Mouse (Mus musculus): Measurements from ENCODE around the gene Wdr45. TPM values are rescaled to one million over a fixed set of nuclear protein-coding genes. Genes with fewer than 3 reads are reported as not detected.
A peak's percentile ranks its signal among the peaks of the same experiment; 100 is the strongest.
"Not testable (repeated sequence)": the region's sequence is repeated elsewhere in the genome, so short reads cannot be mapped to it uniquely, and the experiment has no call there.

The Wdr45 gene
- total and polyA plus RNA-seq, 2 experiments from 2014 or later = 29.0 to 31.5 TPM

DNA sequence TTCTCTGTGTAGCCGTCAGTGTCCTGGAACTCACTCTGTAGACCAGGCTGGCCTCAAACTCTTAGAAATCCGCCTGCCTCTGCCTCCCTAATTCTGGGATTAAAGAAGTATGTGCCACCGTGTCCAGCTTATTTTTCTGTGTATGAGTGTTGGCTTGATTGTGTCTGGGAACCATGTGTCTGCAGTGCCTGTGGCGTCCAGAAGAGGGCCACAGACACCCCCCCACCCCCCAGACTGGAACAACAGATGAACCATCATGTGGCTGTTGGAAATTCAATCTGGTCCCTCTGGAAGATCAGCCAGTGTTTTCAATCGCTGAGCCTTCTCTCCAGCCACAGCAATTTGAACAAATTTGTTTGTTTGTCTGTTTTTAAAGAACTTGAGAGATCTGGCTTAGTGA, 29.3 kb downstream of the Wdr45 start:
- 48% methylated on average over 5 of the region's 5 CpGs for WGBS
- Histone ChIP-seq H3K36me3 (ENCODE audit: insufficient read depth) (no peaks in the 10 kb centered on the region), H3K4me1 (ENCODE audit: insufficient read depth) (no peaks in the 10 kb centered on the region), H3K27me3 (ENCODE audit: insufficient read depth, low read length) (no peaks in the 10 kb centered on the region), H3K4me2 (ENCODE audit: low read depth) (no peak overlapping the region), H3K9ac (no peak overlapping the region), H3K27ac (ENCODE audit: low read depth, low read length) (no peak overlapping the region), H3K4me3 (ENCODE audit: low read depth, low read length) (no peak overlapping the region), H3K9me3 (ENCODE audit: low read length) (no peaks in the 10 kb centered on the region)
- TF ChIP-seq CTCF (IDR thresholded peaks at IDR 0.05; ENCODE audit: low read depth) = peak; percentile 52
- DNase-seq = no peak
- 0 out of 2 replicates have a peak, but pooled peaks have one; percentile 14 for ATAC-seq

DNA sequence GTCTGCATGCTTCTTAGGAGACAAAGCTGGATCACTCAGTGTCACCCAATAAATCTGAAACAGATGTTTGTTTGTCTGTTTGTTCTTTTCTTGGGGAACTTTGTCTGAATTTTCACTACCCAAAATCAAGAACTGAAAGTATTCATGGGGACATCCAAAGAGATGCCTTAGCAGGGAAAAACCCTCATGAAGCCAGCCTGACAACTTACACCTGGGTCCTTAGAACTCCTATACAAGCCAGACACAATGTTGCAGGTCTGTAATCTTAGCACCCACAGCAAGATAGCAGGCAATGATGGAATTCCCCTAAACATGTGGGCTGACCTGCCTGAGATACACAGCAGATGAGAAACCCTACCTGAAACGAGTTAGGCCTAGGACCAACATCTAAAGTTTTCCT, 30.8 kb downstream of the Wdr45 start:
- Histone ChIP-seq H3K4me1 (ENCODE audit: insufficient read depth) (no peaks in the 10 kb centered on the region), H3K4me2 (ENCODE audit: low read depth) (no peak overlapping the region), H3K27me3 (ENCODE audit: insufficient read depth, low read length) (no peaks in the 10 kb centered on the region), H3K4me3 (ENCODE audit: low read depth, low read length) (no peak overlapping the region), H3K27ac (ENCODE audit: low read depth, low read length) (no peak overlapping the region), H3K9me3 (ENCODE audit: low read length) (no peaks in the 10 kb centered on the region), H3K36me3 (ENCODE audit: insufficient read depth) (no peaks in the 10 kb centered on the region), H3K9ac (no peak overlapping the region)
- 68% methylated on average over 1 of the region's 1 CpGs for WGBS
- TF ChIP-seq CTCF (IDR thresholded peaks at IDR 0.05; ENCODE audit: low read depth) = no peak
- ATAC-seq = no peak
- DNase-seq = no peak

DNA sequence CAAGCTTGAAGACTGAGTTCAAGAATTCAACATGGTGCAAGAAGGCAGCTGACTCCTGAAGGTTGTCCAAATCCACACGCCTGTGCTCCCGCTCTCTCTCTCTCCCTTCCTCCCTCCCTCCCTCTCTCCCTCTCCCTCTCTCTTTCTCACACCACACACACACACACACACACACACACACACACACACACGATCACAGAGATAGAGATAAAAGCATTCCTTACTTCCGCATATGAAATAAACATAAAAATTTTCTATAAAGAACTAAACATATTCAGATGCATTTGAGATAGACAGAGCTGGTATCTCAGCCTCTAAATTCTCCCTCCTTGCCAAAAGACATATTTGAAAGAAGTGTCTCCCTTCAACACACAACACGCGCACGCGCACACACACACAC, 31.3 kb downstream of the Wdr45 start:
- Histone ChIP-seq H3K4me1 (ENCODE audit: insufficient read depth) (no peaks in the 10 kb centered on the region), H3K27me3 (ENCODE audit: insufficient read depth, low read length) (no peaks in the 10 kb centered on the region), H3K4me3 (ENCODE audit: low read depth, low read length) (no peak overlapping the region), H3K4me2 (ENCODE audit: low read depth) (no peak overlapping the region), H3K9ac (no peak overlapping the region), H3K27ac (ENCODE audit: low read depth, low read length) (no peak overlapping the region), H3K9me3 (ENCODE audit: low read length) (no peaks in the 10 kb centered on the region), H3K36me3 (ENCODE audit: insufficient read depth) (no peaks in the 10 kb centered on the region)
- no peak for ATAC-seq
- no peak for DNase-seq
- 93% methylated on average over 8 of the region's 8 CpGs for WGBS
- TF ChIP-seq CTCF (IDR thresholded peaks at IDR 0.05; ENCODE audit: low read depth) = no peak

DNA sequence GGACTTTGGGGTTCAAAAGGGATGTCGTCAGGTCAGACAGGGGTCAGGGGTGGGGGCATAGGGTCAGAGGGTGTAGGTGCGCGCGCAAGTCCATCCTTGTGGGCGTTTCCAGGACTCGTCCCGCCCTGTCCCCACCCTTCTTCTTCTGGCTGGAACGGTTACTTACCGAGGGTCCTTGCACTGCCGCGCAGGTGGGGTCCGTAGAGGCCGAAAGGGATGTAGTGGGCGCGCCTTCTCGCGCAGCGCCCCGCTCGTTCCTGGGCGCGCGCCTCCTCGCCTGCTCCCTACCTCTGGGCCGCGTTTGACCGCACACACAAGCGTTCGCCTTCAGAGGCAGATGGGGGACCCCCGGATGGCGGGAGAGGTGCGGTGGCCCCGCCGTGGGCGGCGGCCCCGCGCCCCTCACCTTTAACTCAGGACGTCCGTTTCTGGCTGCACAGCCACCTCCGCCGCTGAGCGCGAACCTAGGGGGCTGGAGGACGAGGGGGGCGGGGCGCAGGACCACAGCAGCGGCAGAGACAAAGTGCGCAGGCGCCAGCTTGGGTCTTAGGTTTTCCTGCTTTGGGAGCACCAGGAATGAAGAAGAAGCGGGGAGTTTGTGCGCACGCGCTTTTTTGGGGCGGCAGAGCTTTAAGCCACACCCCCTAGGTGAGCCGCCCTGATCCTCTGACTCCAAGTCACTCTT, 36.4 kb downstream of the Wdr45 start, which contains the start of gene Ccdc120:
Gene Ccdc120, minus strand, starts transcription at position 474 of the 685 bp plus-strand sequence.
- Histone ChIP-seq H3K27me3 (ENCODE audit: insufficient read depth, low read length) (no peaks in the 10 kb centered on the region), H3K4me1 (ENCODE audit: insufficient read depth) (no peaks in the 10 kb centered on the region), H3K9me3 (ENCODE audit: low read length) (no peaks in the 10 kb centered on the region), H3K9ac (peak within 1 kb of the TSS; percentile 75), H3K4me2 (ENCODE audit: low read depth) (peak within 1 kb of the TSS; percentile 53), H3K27ac (ENCODE audit: low read depth, low read length) (peak within 1 kb of the TSS; percentile 57; the same call in 1 of the 2 replicates), H3K36me3 (ENCODE audit: insufficient read depth) (no peaks in the 10 kb centered on the region), H3K4me3 (ENCODE audit: low read depth, low read length) (peak within 1 kb of the TSS; percentile 58)
- DNase-seq (peak; percentile 91), ATAC-seq (peak; percentile 93)
- no peak for TF ChIP-seq CTCF (IDR thresholded peaks at IDR 0.05; ENCODE audit: low read depth)
- 25% methylated on average over 51 of the region's 56 CpGs for WGBS

DNA sequence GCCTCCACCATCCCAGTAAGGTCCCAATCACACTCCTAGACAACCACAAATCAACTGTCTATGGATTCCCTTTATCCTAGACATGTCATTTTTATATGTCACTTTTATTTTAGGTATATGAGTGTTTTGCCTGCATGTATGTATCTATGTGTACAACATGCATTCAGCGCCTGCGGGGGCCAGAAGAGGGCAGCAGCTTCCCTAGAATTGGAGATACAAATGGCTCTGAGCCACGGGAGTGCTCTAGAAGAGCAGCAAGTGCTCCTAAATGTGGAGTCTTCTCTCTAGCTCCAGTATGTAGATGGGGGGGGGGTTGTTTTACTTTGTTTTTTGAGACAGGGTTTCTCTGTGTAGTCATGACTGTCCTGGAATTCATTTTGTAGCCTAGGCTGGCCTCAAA, 39.5 kb downstream of the Wdr45 start:
- TF ChIP-seq CTCF (IDR thresholded peaks at IDR 0.05; ENCODE audit: low read depth) = peak; percentile 43; the same call in 1 of the 2 replicates
- not testable (repeated sequence) for H3K27me3 ChIP-seq (ENCODE audit: insufficient read depth, low read length); H3K36me3 ChIP-seq (ENCODE audit: insufficient read depth); H3K4me1 ChIP-seq (ENCODE audit: insufficient read depth); H3K4me2 ChIP-seq (ENCODE audit: low read depth); H3K4me3 ChIP-seq (ENCODE audit: low read depth, low read length); ATAC-seq; H3K9ac ChIP-seq; DNase-seq; H3K9me3 ChIP-seq (ENCODE audit: low read length); H3K27ac ChIP-seq (ENCODE audit: low read depth, low read length)
- WGBS = 29% methylated on average over 3 of the region's 3 CpGs

DNA sequence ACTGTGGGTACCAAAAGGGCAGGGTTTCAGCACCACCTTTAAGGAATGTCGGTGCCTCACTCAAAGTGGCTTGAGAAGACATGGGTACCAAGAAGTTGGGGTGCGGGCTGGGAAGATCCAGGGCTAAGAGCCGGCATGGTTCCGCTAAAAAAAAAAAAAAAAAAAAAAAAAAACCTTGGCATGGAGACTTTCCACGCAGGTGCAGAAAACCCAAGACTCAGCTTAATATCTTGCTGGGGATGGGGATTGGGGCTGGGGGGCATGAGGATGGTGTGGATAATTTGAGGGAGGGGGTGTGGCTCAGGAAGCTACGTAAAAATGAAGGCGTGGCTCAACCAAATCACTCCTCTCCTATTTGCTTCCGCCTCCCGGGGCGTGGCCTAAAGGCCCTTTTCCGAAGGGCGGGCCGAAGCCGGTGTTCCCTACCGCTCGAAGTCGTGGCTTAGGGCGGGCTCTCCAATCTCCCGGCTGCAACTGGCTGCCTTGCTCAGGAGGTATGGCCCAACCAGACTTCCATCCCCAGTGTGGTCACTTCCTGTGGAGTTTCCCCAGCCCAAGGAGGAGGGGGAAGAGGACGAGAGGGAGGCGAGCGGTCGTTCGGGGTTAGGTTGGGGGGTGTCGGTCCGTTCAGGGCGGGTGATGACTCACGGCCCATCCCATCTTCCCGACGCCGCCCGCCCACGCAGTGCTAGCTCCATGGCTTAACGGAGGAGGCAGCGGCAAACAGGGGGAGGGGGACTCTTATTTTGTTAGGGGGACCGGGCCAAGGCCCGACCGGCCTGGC, 48.2 kb downstream of the Wdr45 start, which contains the start of gene Tfe3:
Gene Tfe3, plus strand, starts transcription at position 424 of the 784 bp plus-strand sequence.
- WGBS = 37% methylated on average over 38 of the region's 38 CpGs
- Histone ChIP-seq H3K4me2 (ENCODE audit: low read depth) (peak within 1 kb of the TSS; percentile 59), H3K9ac (peak within 1 kb of the TSS; percentile 57), H3K4me3 (ENCODE audit: low read depth, low read length) (peak within 1 kb of the TSS; percentile 53), H3K27ac (ENCODE audit: low read depth, low read length) (no peak within 1 kb of the TSS), H3K9me3 (ENCODE audit: low read length) (no peaks in the 10 kb centered on the region), H3K36me3 (ENCODE audit: insufficient read depth) (no peaks in the 10 kb centered on the region), H3K27me3 (ENCODE audit: insufficient read depth, low read length) (no peaks in the 10 kb centered on the region), H3K4me1 (ENCODE audit: insufficient read depth) (no peaks in the 10 kb centered on the region)
- DNase-seq (peak; percentile 93), ATAC-seq (peak; percentile 97)
- TF ChIP-seq CTCF (IDR thresholded peaks at IDR 0.05; ENCODE audit: low read depth) = no peak

DNA sequence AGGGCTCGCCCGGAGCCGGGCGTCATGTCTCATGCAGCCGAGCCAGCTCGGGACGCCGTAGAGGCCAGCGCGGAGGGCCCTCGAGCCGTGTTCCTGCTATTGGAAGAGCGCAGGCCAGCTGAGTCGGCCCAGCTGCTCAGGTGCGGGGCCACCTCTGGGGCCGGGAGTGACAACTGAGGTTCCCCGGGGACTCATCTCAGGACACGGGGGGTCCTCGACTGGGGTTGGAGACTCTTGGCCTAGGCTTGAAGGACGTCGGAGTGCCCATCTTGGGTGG, 48.7 kb downstream of the Wdr45 start:
- Histone ChIP-seq H3K4me1 (ENCODE audit: insufficient read depth) (no peaks in the 10 kb centered on the region), H3K4me2 (ENCODE audit: low read depth) (peak overlapping the region; percentile 59), H3K36me3 (ENCODE audit: insufficient read depth) (no peaks in the 10 kb centered on the region), H3K4me3 (ENCODE audit: low read depth, low read length) (peak overlapping the region; percentile 53), H3K27ac (ENCODE audit: low read depth, low read length) (no peak overlapping the region), H3K9me3 (ENCODE audit: low read length) (no peaks in the 10 kb centered on the region), H3K9ac (peak overlapping the region; percentile 57), H3K27me3 (ENCODE audit: insufficient read depth, low read length) (no peaks in the 10 kb centered on the region)
- 31% methylated on average over 21 of the region's 21 CpGs for WGBS
- ATAC-seq (no peak), DNase-seq (no peak)
- no peak for TF ChIP-seq CTCF (IDR thresholded peaks at IDR 0.05; ENCODE audit: low read depth)
